Mouse (Mus musculus) G1E (cell line): ENCODE measurements at regions not wholly inside any gene's neighbourhood (a gene's known extent, or its start where the extent isn't known, plus 50 kb on each side); places are given as distances from the start of the nearest gene placed in this dataset.

Experiments
- ATAC-seq: 2 replicates; pipeline ENCODE4 v1.8.0; 2016; ENCODE audit warnings: mild to moderate bottlenecking; ENCODE audit not compliant: insufficient number of reproducible peaks, poor library complexity, low FRiP score, severe bottlenecking; ENCODE audit errors: extremely low read depth
- DNase-seq: peaks from one replicate; pipeline ENCODE4 v3.0.0; 2012; ENCODE audit warnings: low spot score
- H3K27me3 ChIP-seq: 2 replicates; pipeline ENCODE4 v1.6.1; 2012; ENCODE audit warnings: mild to moderate bottlenecking, low read length, inconsistent platforms; ENCODE audit not compliant: insufficient read depth
- H3K36me3 ChIP-seq: replicated peaks from 2 replicates; pipeline ENCODE3; 2012; ENCODE audit warnings: mild to moderate bottlenecking, inconsistent platforms
- H3K4me1 ChIP-seq: 2 replicates; pipeline ENCODE4 v1.6.1; 2012; ENCODE audit warnings: low read depth, low read length, inconsistent platforms, mixed read lengths; ENCODE audit not compliant: insufficient read depth
- H3K4me3 ChIP-seq: 2 replicates; pipeline ENCODE4 v1.5.1; 2012; ENCODE audit warnings: low read depth, mild to moderate bottlenecking, inconsistent platforms, low read length, moderate library complexity, mixed read lengths
- H3K9me3 ChIP-seq: replicated peaks from 2 replicates; pipeline ENCODE4 v1.6.1; 2012; ENCODE audit warnings: inconsistent platforms
- CTCF ChIP-seq: IDR thresholded peaks from 2 replicates; pipeline ENCODE4 v1.5.1; 2012; ENCODE audit warnings: low read depth, low read length, inconsistent platforms, mixed read lengths
- GATA1 ChIP-seq: IDR thresholded peaks from 2 replicates; pipeline ENCODE4 v1.6.1; 2012; ENCODE audit warnings: borderline replicate concordance, low read length, inconsistent platforms, mixed read lengths
- GATA2 ChIP-seq: IDR thresholded peaks from 2 replicates; pipeline ENCODE4 v1.6.1; 2012; ENCODE audit warnings: low read depth, low read length, inconsistent platforms, borderline replicate concordance
- POLR2AphosphoS5 ChIP-seq: IDR thresholded peaks from 2 replicates; pipeline ENCODE4 v1.6.1; 2012; ENCODE audit warnings: low read depth, low read length, inconsistent platforms; ENCODE audit not compliant: insufficient replicate concordance
- TAL1 ChIP-seq: conservative IDR thresholded peaks from 2 replicates; pipeline ENCODE4 v1.6.1; 2012; ENCODE audit warnings: low read depth, low read length, inconsistent platforms, mixed read lengths

DNA sequence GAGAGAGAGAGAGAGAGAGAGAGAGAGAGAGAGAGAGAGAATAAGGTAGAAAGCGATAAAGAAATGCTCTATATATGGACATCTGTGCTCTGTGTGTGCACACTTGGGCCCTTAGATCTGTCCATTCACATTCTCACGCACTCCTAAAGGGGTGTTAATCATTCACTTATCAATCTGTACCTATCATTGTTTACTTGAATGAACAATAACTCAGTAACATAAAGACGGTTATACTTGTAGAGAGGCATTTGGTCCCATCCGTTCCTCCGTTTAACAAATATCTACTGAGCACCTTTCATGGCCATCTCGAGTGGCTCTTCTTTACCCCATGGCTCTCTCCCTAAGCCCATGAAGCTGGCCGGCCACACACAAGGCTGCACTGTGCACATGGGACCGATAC lies 114.3 kb upstream of the Cpm start:
- no peaks in the 10 kb centered on the region for H3K9me3 ChIP-seq

DNA sequence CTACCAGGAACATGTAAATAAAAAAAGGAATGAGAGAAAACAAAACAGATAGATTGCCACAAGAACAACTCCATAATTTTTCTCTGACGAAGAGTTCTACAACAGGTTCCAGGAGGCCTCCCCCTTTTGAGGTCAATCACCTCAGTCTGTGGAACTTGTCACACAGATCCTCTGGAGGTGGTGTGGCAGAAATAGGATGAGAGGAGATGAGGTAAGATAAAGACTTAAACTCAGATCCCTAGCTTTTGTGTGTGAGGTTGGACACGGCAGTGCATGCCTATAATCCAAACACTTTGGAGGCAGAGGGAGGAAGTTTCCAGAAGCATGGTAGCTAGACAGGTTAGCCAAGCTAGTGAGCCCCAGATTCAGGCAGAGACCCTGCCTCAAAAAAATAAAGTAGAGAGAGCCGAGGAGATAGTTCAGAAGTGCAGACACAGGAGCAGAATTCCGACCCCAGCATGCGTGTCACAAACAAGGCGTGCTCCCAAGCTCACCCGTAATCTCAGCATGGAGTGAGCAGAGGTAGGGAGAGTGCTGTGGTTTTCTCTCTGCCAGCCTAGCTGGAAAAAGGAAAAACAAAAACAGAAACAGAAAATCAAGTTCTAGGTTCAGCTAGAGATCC lies 115.3 kb upstream of the Cpm start:
- Histone ChIP-seq H3K4me1 (no peaks in the 10 kb centered on the region), H3K4me3 (no peak overlapping the region), H3K27me3 (no peaks in the 10 kb centered on the region), H3K9me3 (no peaks in the 10 kb centered on the region), H3K36me3 (no peaks in the 10 kb centered on the region)
- ATAC-seq (no peak), DNase-seq (no peak)
- TF ChIP-seq GATA1 (no peak), POLR2AphosphoS5 (no peak), CTCF (no peak), TAL1 (no peak), GATA2 (no peak)

More for the DNA sequence above, 114.3 kb upstream of the Cpm start:
- no peak for ATAC-seq
- no peak for TF ChIP-seq GATA2
- TF ChIP-seq POLR2AphosphoS5, result no peak
- no peak for TF ChIP-seq CTCF
- TF ChIP-seq TAL1, result no peak
- TF ChIP-seq GATA1, result no peak
- no peaks in the 10 kb centered on the region for H3K27me3 ChIP-seq
- no peak overlapping the region for H3K4me3 ChIP-seq
- no peak for DNase-seq
- no peaks in the 10 kb centered on the region for H3K4me1 ChIP-seq
- H3K36me3 ChIP-seq, result no peaks in the 10 kb centered on the region

DNA sequence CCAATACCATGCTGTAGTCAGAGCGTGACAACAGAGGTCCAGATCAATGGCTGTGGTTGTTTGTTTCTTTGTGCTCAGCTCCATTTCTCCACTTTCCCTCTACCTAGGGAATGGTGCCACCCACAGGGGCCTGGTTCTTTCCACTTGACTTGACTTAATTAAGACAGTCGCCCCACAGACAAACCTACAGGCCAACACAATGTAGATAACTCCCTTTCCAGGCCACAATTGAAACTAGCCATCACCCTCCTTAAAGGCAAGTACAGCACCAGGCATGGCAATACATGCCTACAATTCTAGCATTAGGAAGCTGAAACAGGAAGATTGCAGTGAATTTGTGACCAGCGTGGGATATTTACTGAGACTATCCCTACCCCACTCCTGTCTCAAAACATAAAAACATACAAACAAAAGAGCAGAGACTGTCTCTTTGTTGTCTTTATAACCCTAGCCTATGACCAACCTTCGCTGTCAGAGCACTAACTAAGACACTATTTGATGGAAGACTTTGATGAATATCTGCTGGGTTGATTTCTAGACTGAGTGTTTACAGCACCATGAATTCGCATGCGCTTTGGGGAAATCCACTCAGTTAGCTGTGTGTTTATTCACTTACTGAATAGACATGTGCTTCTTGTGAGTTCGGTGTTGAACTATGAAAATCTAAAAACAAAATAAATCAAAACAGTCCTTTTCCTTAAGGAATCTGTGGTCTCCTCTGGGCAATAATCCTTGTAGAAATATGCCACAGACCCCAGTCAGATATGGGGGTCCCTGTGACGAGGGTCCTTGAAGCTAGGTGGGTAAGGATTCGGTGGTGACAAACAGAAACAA lies 116.7 kb upstream of the Cpm start:
- Histone ChIP-seq H3K4me1 (no peaks in the 10 kb centered on the region), H3K4me3 (no peak overlapping the region), H3K36me3 (no peaks in the 10 kb centered on the region), H3K9me3 (no peaks in the 10 kb centered on the region), H3K27me3 (no peaks in the 10 kb centered on the region)
- no peak for TF ChIP-seq GATA1
- TF ChIP-seq POLR2AphosphoS5, result no peak
- TF ChIP-seq GATA2, result no peak
- no peak for TF ChIP-seq TAL1
- TF ChIP-seq CTCF, result no peak
- ATAC-seq (no peak), DNase-seq (no peak)

DNA sequence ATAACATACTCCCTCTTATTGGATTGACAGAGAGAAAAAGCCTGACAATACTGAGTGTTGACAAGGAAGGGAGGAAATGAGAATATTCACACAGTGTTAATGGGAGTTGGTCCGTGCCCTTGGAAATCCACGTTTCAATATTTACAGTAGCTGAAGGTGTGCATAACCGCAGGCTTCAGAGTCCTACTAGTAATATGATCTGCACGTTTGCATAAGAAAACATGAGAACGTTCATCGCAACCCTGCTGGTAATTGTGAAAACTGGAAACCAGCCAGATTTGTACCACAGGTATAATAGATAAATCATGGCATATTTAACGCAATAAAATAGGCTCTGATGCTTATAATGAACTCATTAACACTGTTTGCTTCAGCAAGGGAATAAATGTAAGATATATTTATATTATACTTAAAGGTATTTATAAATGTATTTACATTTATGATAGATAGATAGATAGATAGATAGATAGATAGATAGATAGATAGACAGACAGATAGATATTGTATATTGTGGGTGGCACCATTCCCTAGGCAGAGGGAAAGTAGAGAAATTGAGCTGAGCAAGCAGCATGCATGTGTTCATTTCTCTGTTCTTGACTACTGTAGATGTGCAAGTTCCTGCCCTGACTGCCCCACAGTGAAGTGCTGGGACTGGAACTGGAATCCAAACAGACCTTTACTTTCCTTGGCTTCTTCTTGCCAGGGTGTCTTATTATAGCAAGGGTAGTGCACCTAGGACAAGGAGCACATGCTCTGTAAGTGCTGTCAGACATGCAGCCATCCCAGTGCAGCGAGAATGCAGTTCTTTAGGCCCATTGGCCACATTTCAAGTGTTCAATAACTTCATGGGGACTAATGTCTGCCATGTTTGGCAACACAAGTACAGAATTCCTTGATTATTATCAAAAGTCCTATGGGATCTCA lies 117.6 kb upstream of the Cpm start:
- TF ChIP-seq CTCF (no peak), POLR2AphosphoS5 (no peak), GATA1 (no peak), GATA2 (no peak), TAL1 (no peak)
- Histone ChIP-seq H3K4me3 (no peak overlapping the region), H3K27me3 (no peaks in the 10 kb centered on the region), H3K4me1 (no peaks in the 10 kb centered on the region), H3K36me3 (no peaks in the 10 kb centered on the region), H3K9me3 (no peaks in the 10 kb centered on the region)
- ATAC-seq, result no peak
- DNase-seq, result no peak

DNA sequence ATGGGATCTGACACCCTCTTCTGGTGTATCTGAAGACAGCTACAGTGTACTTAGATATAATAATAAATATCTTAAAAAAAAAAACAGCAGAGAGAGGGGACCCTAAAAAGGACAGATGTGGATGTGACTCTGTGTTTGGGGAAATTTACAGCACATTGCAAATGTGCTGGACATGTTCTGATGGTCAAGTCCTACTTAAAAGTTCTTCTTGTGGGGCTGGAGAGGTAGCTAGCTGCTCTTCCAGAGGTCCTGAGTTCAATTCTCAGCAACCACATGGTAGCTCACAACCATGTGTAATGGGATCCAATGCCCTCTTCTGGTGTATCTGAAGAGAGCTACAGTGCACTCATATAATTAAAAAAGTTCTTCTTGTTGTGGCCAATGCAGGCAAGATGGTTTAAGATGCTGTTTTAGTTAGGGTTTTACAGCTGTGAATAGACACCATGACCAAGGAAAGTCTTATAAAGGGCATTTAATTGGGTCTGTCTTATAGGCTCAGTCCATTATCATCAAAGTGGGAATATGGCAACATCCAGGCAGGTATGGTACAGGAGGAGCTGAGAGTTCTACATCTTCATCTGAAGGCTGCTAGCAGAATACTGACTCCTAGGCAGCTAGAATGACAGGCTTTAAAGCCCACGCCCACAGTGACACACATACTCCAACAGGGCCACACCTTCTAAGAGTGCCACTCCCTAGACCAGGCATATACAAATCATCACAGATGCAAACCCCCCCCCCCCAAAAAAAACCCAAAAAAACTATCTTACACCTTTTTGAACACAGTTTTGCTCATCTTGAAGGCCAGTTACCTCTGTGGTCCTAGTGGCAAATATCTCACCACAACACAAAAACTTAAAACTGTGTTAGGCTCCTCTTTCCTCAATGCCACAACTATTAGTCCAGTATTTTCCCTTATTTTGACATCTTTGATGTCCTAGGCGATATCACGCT lies 118.5 kb upstream of the Cpm start:
- DNase-seq, result no peak
- no peaks in the 10 kb centered on the region for H3K36me3 ChIP-seq
- H3K4me1 ChIP-seq, result no peaks in the 10 kb centered on the region
- no peak for TF ChIP-seq POLR2AphosphoS5
- TF ChIP-seq GATA2, result no peak
- TF ChIP-seq TAL1, result no peak
- no peak for TF ChIP-seq GATA1
- no peak for TF ChIP-seq CTCF
- no peak for ATAC-seq
- H3K27me3 ChIP-seq, result no peaks in the 10 kb centered on the region
- no peaks in the 10 kb centered on the region for H3K9me3 ChIP-seq
- no peak overlapping the region for H3K4me3 ChIP-seq
